Mouse (Mus musculus) adrenal gland, postnatal 10 days (tissue): ENCODE measurements around the gene Coq9. TPM values are rescaled to one million over a fixed set of nuclear protein-coding genes. Genes with fewer than 3 reads are reported as not detected.
A peak's percentile ranks its signal among the peaks of the same experiment; 100 is the strongest.
"Not testable (repeated sequence)": the region's sequence is repeated elsewhere in the genome, so short reads cannot be mapped to it uniquely, and the experiment has no call there.

Experiments
- DNase-seq: peaks from one replicate; pipeline ENCODE4 v3.0.0; 2021; ENCODE audit warnings: mixed read lengths
- total RNA-seq, 2 experiments: library from RNA; stranded (reverse); gene quantifications; 2 replicates each; pipeline ENCODE4 v1.2.3; 2021

The Coq9 gene
- total RNA-seq, 2 experiments from 2014 or later = 270 to 345 TPM

GRCm38 (mm10) chr8:94821381-94821780 is 16.7 kb upstream of the Coq9 start:
- no peak for DNase-seq

- peak; percentile 74 for DNase-seq
These were observed 15.2 kb upstream of the Coq9 start for GRCm38 (mm10) chr8:94822637-94823560.

- no peak for DNase-seq
These were observed 13.0 kb upstream of the Coq9 start for GRCm38 (mm10) chr8:94825170-94825569.

GRCm38 (mm10) chr8:94826210-94826609 is 11.9 kb upstream of the Coq9 start:
- no peak for DNase-seq

- no peak for DNase-seq
These were observed 9.8 kb upstream of the Coq9 start for GRCm38 (mm10) chr8:94828284-94828683.

- DNase-seq = not testable (repeated sequence)
These were observed 4.2 kb upstream of the Coq9 start for GRCm38 (mm10) chr8:94833901-94834405.

- not testable (repeated sequence) for DNase-seq
These were observed 2.4 kb upstream of the Coq9 start for GRCm38 (mm10) chr8:94835751-94836150.

- no peak for DNase-seq
These were observed 1.5 kb upstream of the Coq9 start for GRCm38 (mm10) chr8:94836456-94837240.

- DNase-seq = peak; percentile 91
These were observed 479 bp downstream of the Coq9 start for GRCm38 (mm10) chr8:94838600-94838999.

GRCm38 (mm10) chr8:94841183-94841582 is 3.1 kb downstream of the Coq9 start:
- no peak for DNase-seq

GRCm38 (mm10) chr8:94850049-94850448 is 11.9 kb downstream of the Coq9 start:
- no peak for DNase-seq

- DNase-seq = not testable (repeated sequence)
These were observed 16.6 kb downstream of the Coq9 start for GRCm38 (mm10) chr8:94854761-94855160.

GRCm38 (mm10) chr8:94857011-94857345 is 18.9 kb downstream of the Coq9 start:
- DNase-seq = no peak

GRCm38 (mm10) chr8:94857346-94858173 is 19.4 kb downstream of the Coq9 start, which contains the start of gene Polr2c:
TSS of gene Polr2c (plus strand) at chr8:94857450.
- peak; percentile 96 for DNase-seq

- DNase-seq = peak; percentile 81
These were observed 23.3 kb downstream of the Coq9 start for GRCm38 (mm10) chr8:94861352-94861910.

GRCm38 (mm10) chr8:94862487-94863220 is 24.5 kb downstream of the Coq9 start:
- DNase-seq = no peak

GRCm38 (mm10) chr8:94863897-94864673 is 26.0 kb downstream of the Coq9 start:
- no peak for DNase-seq

- peak; percentile 70 for DNase-seq
These were observed 27.2 kb downstream of the Coq9 start for GRCm38 (mm10) chr8:94865292-94865691.

- no peak for DNase-seq
These were observed 28.8 kb downstream of the Coq9 start for GRCm38 (mm10) chr8:94866921-94867320.

GRCm38 (mm10) chr8:94869146-94869545 is 31.0 kb downstream of the Coq9 start:
- DNase-seq = no peak
